Mouse (Mus musculus) liver, embryonic 11.5 days (tissue): ENCODE measurements at regions not wholly inside any gene's neighbourhood (a gene's known extent, or its start where the extent isn't known, plus 50 kb on each side); places are given as distances from the start of the nearest gene placed in this dataset.

ENCODE experiments used
- ATAC-seq: fragments of 200-750 bp; cut with Nextera tagmentation; replicated peaks from 2 replicates; pipeline ENCODE4 v1.8.0; 2017; ENCODE audit warnings: moderate number of reproducible peaks, mild to moderate bottlenecking, moderate TSS enrichment, moderate library complexity; ENCODE audit not compliant: low FRiP score
- DNase-seq: peaks from one replicate; pipeline ENCODE4 v3.0.0-alpha.2; 2017; ENCODE audit warnings: low spot score
- H3K27ac ChIP-seq: fragments of 300-500 bp; sonication (generic); 2 replicates; pipeline ENCODE4 v1.5.1; 2014; ENCODE audit warnings: mild to moderate bottlenecking, low read depth, low read length, control low read depth
- H3K27me3 ChIP-seq: fragments of 300-500 bp; sonication (generic); replicated peaks from 2 replicates; pipeline ENCODE4 v1.6.1; 2014; ENCODE audit warnings: low read length, mixed read lengths; ENCODE audit not compliant: control insufficient read depth, insufficient read depth
- H3K36me3 ChIP-seq: fragments of 300-500 bp; sonication (generic); 2 replicates; pipeline ENCODE4 v1.6.1; 2014; ENCODE audit warnings: mild to moderate bottlenecking, low read length, moderate library complexity, mixed read lengths; ENCODE audit not compliant: control insufficient read depth, insufficient read depth
- H3K4me1 ChIP-seq: fragments of 300-500 bp; sonication (generic); replicated peaks from 2 replicates; pipeline ENCODE4 v1.6.1; 2014; ENCODE audit warnings: low read length, mixed read lengths; ENCODE audit not compliant: control insufficient read depth, insufficient read depth
- H3K4me2 ChIP-seq: fragments of 300-500 bp; sonication (generic); 2 replicates; pipeline ENCODE4 v1.6.1; 2014; ENCODE audit warnings: mild to moderate bottlenecking, control low read depth, moderate library complexity
- H3K4me3 ChIP-seq: fragments of 300-500 bp; sonication (generic); 2 replicates; pipeline ENCODE4 v1.5.1; 2014; ENCODE audit warnings: low read depth, low read length, control low read depth
- H3K9ac ChIP-seq: fragments of 300-500 bp; sonication (generic); 2 replicates; pipeline ENCODE4 v1.6.1; 2014; ENCODE audit warnings: low read depth, low read length, control low read depth
- H3K9me3 ChIP-seq: fragments of 300-500 bp; sonication (generic); 2 replicates; pipeline ENCODE4 v1.6.1; 2016; ENCODE audit warnings: low read length, inconsistent platforms, mixed read lengths; ENCODE audit not compliant: control insufficient read depth
- WGBS: fragments of 180-500 bp; shearing (Covaris S2); extraction: QIAGEN DNeasy Blood & Tissue Kit; methylation state at CpG from one replicate; pipeline ENCODE4 v1.1.7; 2014; 5-methylcytosine and 5-hydroxymethylcytosine counted together

DNA sequence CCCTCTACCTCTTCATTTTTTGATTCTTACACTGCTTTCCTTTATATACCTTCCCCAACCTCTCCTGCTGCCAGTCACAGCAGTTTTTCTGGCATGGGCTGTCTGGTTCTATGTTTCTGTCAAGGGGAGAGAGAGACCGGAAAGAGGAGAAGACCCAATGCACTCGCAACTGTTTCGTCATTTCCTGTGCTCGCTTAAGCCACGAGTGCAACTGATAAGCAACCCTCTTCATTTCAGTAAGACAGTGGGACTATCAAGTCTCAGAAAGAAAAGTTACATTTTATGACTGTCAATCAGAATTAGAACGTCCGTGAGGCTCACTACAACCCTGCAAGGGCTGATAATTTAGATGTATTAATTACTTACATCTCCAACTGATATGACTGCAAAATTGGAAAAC lies 312.2 kb downstream of the Etnk1 start:
- no peak overlapping the region for H3K27ac ChIP-seq
- no peaks in the 10 kb centered on the region for H3K27me3 ChIP-seq
- no peaks in the 10 kb centered on the region for H3K36me3 ChIP-seq
- no peaks in the 10 kb centered on the region for H3K9me3 ChIP-seq
- ATAC-seq (no peak), DNase-seq (no peak)
- WGBS: 36% methylated on average over 7 of the region's 7 CpGs
- H3K4me3 ChIP-seq: no peak overlapping the region
- H3K4me2 ChIP-seq: no peak overlapping the region
- H3K9ac ChIP-seq: no peak overlapping the region
- no peaks in the 10 kb centered on the region for H3K4me1 ChIP-seq

GRCm38 (mm10) chr6:143479701-143480388 lies 312.8 kb downstream of the Etnk1 start:
- Histone ChIP-seq H3K9me3 (no peaks in the 10 kb centered on the region), H3K4me1 (no peaks in the 10 kb centered on the region), H3K27me3 (no peaks in the 10 kb centered on the region), H3K9ac (no peak overlapping the region), H3K27ac (no peak overlapping the region), H3K4me3 (no peak overlapping the region), H3K36me3 (no peaks in the 10 kb centered on the region), H3K4me2 (no peak overlapping the region)
- DNase-seq (no peak), ATAC-seq (peak; percentile 40; the same call in 1 of the 2 replicates)
- WGBS: 48% methylated on average over 6 of the region's 6 CpGs

- no peaks in the 10 kb centered on the region for H3K36me3 ChIP-seq
- H3K9me3 ChIP-seq: no peaks in the 10 kb centered on the region
- H3K4me3 ChIP-seq: no peak overlapping the region
- no peaks in the 10 kb centered on the region for H3K27me3 ChIP-seq
- no peak overlapping the region for H3K9ac ChIP-seq
- no peak overlapping the region for H3K4me2 ChIP-seq
- H3K4me1 ChIP-seq: no peaks in the 10 kb centered on the region
- DNase-seq: no peak
- no peak overlapping the region for H3K27ac ChIP-seq
- 72% methylated on average over 4 of the region's 4 CpGs for WGBS
- no peak for ATAC-seq
Observed at GRCm38 (mm10) chr6:143482272-143482671, 315.3 kb downstream of the Etnk1 start.

GRCm38 (mm10) chr6:143482868-143483267 lies 315.8 kb downstream of the Etnk1 start:
- H3K27me3 ChIP-seq: no peaks in the 10 kb centered on the region
- H3K36me3 ChIP-seq: no peaks in the 10 kb centered on the region
- H3K27ac ChIP-seq: no peak overlapping the region
- no peaks in the 10 kb centered on the region for H3K4me1 ChIP-seq
- 86% methylated on average over 6 of the region's 6 CpGs for WGBS
- no peak overlapping the region for H3K4me3 ChIP-seq
- no peak overlapping the region for H3K9ac ChIP-seq
- H3K4me2 ChIP-seq: no peak overlapping the region
- no peaks in the 10 kb centered on the region for H3K9me3 ChIP-seq
- no peak for DNase-seq
- ATAC-seq: no peak

GRCm38 (mm10) chr6:143484941-143485340 lies 317.9 kb downstream of the Etnk1 start:
- Histone ChIP-seq H3K4me1 (no peaks in the 10 kb centered on the region), H3K27me3 (no peaks in the 10 kb centered on the region), H3K4me3 (no peak overlapping the region), H3K9ac (no peak overlapping the region), H3K9me3 (0 out of 2 replicates have a peak, but pooled peaks cover 3% of the 10 kb centered on the region), H3K4me2 (no peak overlapping the region), H3K36me3 (no peaks in the 10 kb centered on the region), H3K27ac (no peak overlapping the region)
- DNase-seq: no peak
- 88% methylated on average over 6 of the region's 6 CpGs for WGBS
- no peak for ATAC-seq

GRCm38 (mm10) chr6:143487003-143487402 lies 320.0 kb downstream of the Etnk1 start:
- Histone ChIP-seq H3K27ac (no peak overlapping the region), H3K4me2 (no peak overlapping the region), H3K9ac (no peak overlapping the region), H3K27me3 (no peaks in the 10 kb centered on the region), H3K36me3 (no peaks in the 10 kb centered on the region), H3K4me1 (no peaks in the 10 kb centered on the region), H3K9me3 (0 out of 2 replicates have a peak, but pooled peaks cover 3% of the 10 kb centered on the region), H3K4me3 (no peak overlapping the region)
- WGBS: 76% methylated on average over 10 of the region's 10 CpGs
- DNase-seq: no peak
- no peak for ATAC-seq

GRCm38 (mm10) chr6:143490019-143490418 lies 323.0 kb downstream of the Etnk1 start:
- Histone ChIP-seq H3K27ac (no peak overlapping the region), H3K4me3 (no peak overlapping the region), H3K4me1 (no peaks in the 10 kb centered on the region), H3K9ac (no peak overlapping the region), H3K9me3 (peaks cover 3% of the 10 kb centered on the region; the same call in 1 of the 2 replicates), H3K4me2 (no peak overlapping the region), H3K27me3 (no peaks in the 10 kb centered on the region), H3K36me3 (no peaks in the 10 kb centered on the region)
- WGBS: 91% methylated on average over 6 of the region's 6 CpGs
- DNase-seq (no peak), ATAC-seq (no peak)

DNA sequence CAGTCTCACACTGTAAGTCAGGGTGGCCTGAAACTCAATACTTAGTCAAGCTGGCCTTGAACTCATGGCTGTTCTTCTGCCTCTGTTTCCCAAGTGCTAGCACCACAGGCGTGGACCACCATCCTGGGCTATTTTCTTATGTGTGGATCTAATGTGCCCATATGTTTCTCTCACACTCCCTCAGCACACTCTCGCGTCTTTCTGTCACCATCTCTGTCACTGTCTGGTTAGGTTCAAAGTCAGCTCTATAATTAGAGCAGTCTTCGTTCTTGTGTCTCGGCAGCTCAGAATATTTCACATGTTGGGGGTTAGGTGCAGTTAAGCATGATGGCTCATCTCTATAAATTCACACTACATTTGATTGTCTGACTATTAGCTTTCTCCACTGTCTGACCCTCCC lies 324.4 kb downstream of the Etnk1 start:
- Histone ChIP-seq H3K9me3 (peaks cover 3% of the 10 kb centered on the region; the same call in 1 of the 2 replicates), H3K27ac (no peak overlapping the region), H3K4me1 (no peaks in the 10 kb centered on the region), H3K9ac (no peak overlapping the region), H3K36me3 (no peaks in the 10 kb centered on the region), H3K4me2 (no peak overlapping the region), H3K27me3 (no peaks in the 10 kb centered on the region), H3K4me3 (no peak overlapping the region)
- DNase-seq (no peak), ATAC-seq (no peak)
- WGBS: 91% methylated on average over 5 of the region's 5 CpGs

- ATAC-seq (no peak), DNase-seq (no peak)
- Histone ChIP-seq H3K9me3 (peaks cover 3% of the 10 kb centered on the region; the same call in 1 of the 2 replicates), H3K4me3 (no peak overlapping the region), H3K36me3 (no peaks in the 10 kb centered on the region), H3K27ac (no peak overlapping the region), H3K9ac (no peak overlapping the region), H3K4me2 (no peak overlapping the region), H3K4me1 (no peaks in the 10 kb centered on the region), H3K27me3 (no peaks in the 10 kb centered on the region)
- WGBS: 87% methylated on average over 3 of the region's 3 CpGs
Observed at GRCm38 (mm10) chr6:143493543-143493942, 326.5 kb downstream of the Etnk1 start.
